Mouse (Mus musculus): Measurements from ENCODE around the gene Ktn1.

The Ktn1 gene

GRCm38 (mm10) chr14:47665061-47665778, 17.0 kb downstream of the Ktn1 start:
- no peak for DNase-seq

- DNase-seq = no peak
Observed at GRCm38 (mm10) chr14:47668096-47668495, 19.8 kb downstream of the Ktn1 start.

GRCm38 (mm10) chr14:47682886-47683285, 34.6 kb downstream of the Ktn1 start:
- no peak for DNase-seq

- no peak for DNase-seq
Observed at GRCm38 (mm10) chr14:47684579-47684978, 36.3 kb downstream of the Ktn1 start.

GRCm38 (mm10) chr14:47699126-47699525, 50.9 kb downstream of the Ktn1 start:
- no peak for DNase-seq

- DNase-seq = no peak
Observed at GRCm38 (mm10) chr14:47709546-47709945, 61.3 kb downstream of the Ktn1 start.

- DNase-seq = no peak
Observed at GRCm38 (mm10) chr14:47715771-47716170, 67.5 kb downstream of the Ktn1 start.

GRCm38 (mm10) chr14:47717916-47718606, 69.8 kb downstream of the Ktn1 start:
- no peak for DNase-seq

- no peak for DNase-seq
Observed at GRCm38 (mm10) chr14:47720023-47720422, 71.8 kb downstream of the Ktn1 start.

- DNase-seq = no peak
Observed at GRCm38 (mm10) chr14:47723035-47723434, 74.8 kb downstream of the Ktn1 start.

- no peak for DNase-seq
Observed at GRCm38 (mm10) chr14:47728594-47728993, 80.3 kb downstream of the Ktn1 start.

- DNase-seq = no peak
Observed at GRCm38 (mm10) chr14:47735354-47735753, 87.1 kb downstream of the Ktn1 start.

GRCm38 (mm10) chr14:47736471-47736870, 88.2 kb downstream of the Ktn1 start:
- DNase-seq = no peak

GRCm38 (mm10) chr14:47740316-47740996, 92.2 kb downstream of the Ktn1 start:
- no peak for DNase-seq

GRCm38 (mm10) chr14:47741046-47741445, 92.8 kb downstream of the Ktn1 start:
- no peak for DNase-seq

- DNase-seq = no peak
Observed at GRCm38 (mm10) chr14:47742674-47743073, 94.4 kb downstream of the Ktn1 start.

GRCm38 (mm10) chr14:47745086-47745485, 96.8 kb downstream of the Ktn1 start:
- no peak for DNase-seq

- no peak for DNase-seq
Observed at GRCm38 (mm10) chr14:47747536-47747935, 99.3 kb downstream of the Ktn1 start.

- DNase-seq = no peak
Observed at GRCm38 (mm10) chr14:47748714-47749113, 100.5 kb downstream of the Ktn1 start.

- peak; percentile 66 for DNase-seq
Observed at GRCm38 (mm10) chr14:47751422-47752205, 103.4 kb downstream of the Ktn1 start.

GRCm38 (mm10) chr14:47753561-47753960, 105.3 kb downstream of the Ktn1 start:
- no peak for DNase-seq

- DNase-seq = no peak
Observed at GRCm38 (mm10) chr14:47754253-47754897, 106.1 kb downstream of the Ktn1 start.

Data from right cerebral cortex, postnatal 4 days (tissue).